16 mouse cellular contexts compared by ENCODE assay signal in the genomic region with DNA sequence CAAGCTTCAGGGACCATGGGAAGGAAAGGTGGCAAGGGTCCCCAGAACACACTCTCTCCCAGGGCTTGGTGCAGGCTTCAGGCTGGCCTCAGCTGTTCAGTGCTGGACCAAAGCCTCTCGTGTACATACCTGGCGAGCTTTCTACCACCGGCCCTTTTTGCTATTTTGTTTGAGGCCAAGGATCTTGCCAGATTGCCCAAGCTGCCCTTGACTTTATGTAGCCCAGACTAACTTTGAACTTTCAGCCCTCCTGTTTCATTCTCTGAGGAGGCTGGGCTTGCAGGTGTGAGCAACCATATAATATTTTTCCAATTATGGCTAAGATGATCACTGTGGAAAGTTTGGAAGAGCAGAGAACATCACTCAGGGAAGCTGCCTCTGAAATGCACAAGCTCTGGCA.
"Had no signal": no experiment of that assay in that cellular context is flagged by ENCODE, and none has a peak within 500 bp of the region (broad histone marks: within the 10 kb centered on the region; RNA-seq: fewer than 3 reads in every experiment).

No protein-coding gene starts in this region.

- H3K4me3 ChIP-seq: neural tube, embryonic 13.5 days; neural tube, embryonic 15.5 days; stomach, embryonic 15.5 days had no signal

- H3K27me3 ChIP-seq: neural tube, embryonic 15.5 days; stomach, embryonic 15.5 days had no signal

- H3K36me3 ChIP-seq: neural tube, embryonic 13.5 days; neural tube, embryonic 15.5 days; stomach, embryonic 15.5 days had no signal

- DNase-seq: retina, postnatal 1 day; right cerebral cortex, adult 18-20 months; right cerebral cortex, postnatal 14 days; right cerebral cortex, postnatal 25 days; right cerebral cortex, postnatal 4 days; spleen, adult 18-20 months; thymus, adult 18-20 months; thymus, adult 2 months; thymus, postnatal 14 days; thymus, postnatal 25 days; thymus, postnatal 36 days; thymus, postnatal 4 days had no signal

- H3K9ac ChIP-seq: neural tube, embryonic 13.5 days; neural tube, embryonic 15.5 days; stomach, embryonic 15.5 days had no signal

- H3K4me2 ChIP-seq: neural tube, embryonic 13.5 days; neural tube, embryonic 15.5 days; stomach, embryonic 15.5 days had no signal

- H3K9me3 ChIP-seq: neural tube, embryonic 13.5 days; neural tube, embryonic 15.5 days; stomach, embryonic 15.5 days had no signal

- H3K27ac ChIP-seq: neural tube, embryonic 13.5 days; neural tube, embryonic 15.5 days; stomach, embryonic 15.5 days; stomach, postnatal 0 days had no signal
